Mouse (Mus musculus) lung, embryonic 14.5 days (tissue): ENCODE measurements around the gene Acot3. TPM values are rescaled to one million over a fixed set of nuclear protein-coding genes. Genes with fewer than 3 reads are reported as not detected.
A peak's percentile ranks its signal among the peaks of the same experiment; 100 is the strongest.
"Not testable (repeated sequence)": the region's sequence is repeated elsewhere in the genome, so short reads cannot be mapped to it uniquely, and the experiment has no call there.

Experiments
- ATAC-seq: fragments of 200-750 bp; cut with Nextera tagmentation; 2 replicates; pipeline ENCODE4 v1.8.0; 2017; ENCODE audit warnings: mild to moderate bottlenecking, moderate TSS enrichment, moderate library complexity; ENCODE audit not compliant: insufficient read depth
- DNase-seq: peaks from one replicate; pipeline ENCODE4 v3.0.0-alpha.2; 2015
- H3K27ac ChIP-seq: fragments of 300-500 bp; sonication (generic); 2 replicates; pipeline ENCODE4 v1.5.1; 2014; ENCODE audit warnings: low read depth, mild to moderate bottlenecking, moderate library complexity
- H3K27me3 ChIP-seq: fragments of 300-500 bp; sonication (generic); 2 replicates; pipeline ENCODE4 v1.6.1; 2014; ENCODE audit warnings: low read length, control low read depth; ENCODE audit not compliant: insufficient read depth
- H3K36me3 ChIP-seq: fragments of 300-500 bp; sonication (generic); 2 replicates; pipeline ENCODE4 v1.6.1; 2014; ENCODE audit warnings: control low read depth; ENCODE audit not compliant: insufficient read depth
- H3K4me1 ChIP-seq: fragments of 300-500 bp; sonication (generic); 2 replicates; pipeline ENCODE4 v1.6.1; 2014; ENCODE audit warnings: antibody characterized with exemption, control low read depth; ENCODE audit not compliant: insufficient read depth
- H3K4me2 ChIP-seq: fragments of 300-500 bp; sonication (generic); 2 replicates; pipeline ENCODE4 v1.6.1; 2014; ENCODE audit warnings: mild to moderate bottlenecking
- H3K4me3 ChIP-seq: fragments of 300-500 bp; sonication (generic); 2 replicates; pipeline ENCODE4 v1.5.1; 2014; ENCODE audit warnings: low read depth, low read length
- H3K9ac ChIP-seq: fragments of 300-500 bp; sonication (generic); 2 replicates; pipeline ENCODE4 v1.6.1; 2014
- H3K9me3 ChIP-seq: fragments of 300-500 bp; sonication (generic); 2 replicates; pipeline ENCODE4 v1.6.1; 2016; ENCODE audit warnings: low read depth, low read length, control low read depth
- CTCF ChIP-seq: IDR thresholded peaks from 2 replicates; pipeline ENCODE4 v1.5.1; 2016; ENCODE audit warnings: antibody characterized with exemption, low read depth
- WGBS: fragments of 180-500 bp; shearing (Covaris S2); extraction: QIAGEN DNeasy Blood & Tissue Kit; methylation state at CpG from one replicate; pipeline ENCODE4 v1.1.7; 2014; 5-methylcytosine and 5-hydroxymethylcytosine counted together
- polyA plus RNA-seq: library from polyadenylated mRNA; unstranded; fragments of >200 nt; fragmentation: Nextera tagmentation; extraction: Ambion mirVana; gene quantifications from 2 replicates; pipeline ENCODE4 v1.2.1, GENCODE M21; 2014

The Acot3 gene
- polyA plus RNA-seq, 1 experiment from 2014 or later, result 0.14 TPM

GRCm38 (mm10) chr12:84062336-84062735, 10.4 kb downstream of the Acot3 start:
- no peak for ATAC-seq
- no peak for DNase-seq
- no peaks in the 10 kb centered on the region for H3K36me3 ChIP-seq

GRCm38 (mm10) chr12:84063228-84063627, 11.3 kb downstream of the Acot3 start:
- peak; percentile 43 for TF ChIP-seq CTCF
- Histone ChIP-seq H3K36me3 (no peaks in the 10 kb centered on the region), H3K4me1 (no peaks in the 10 kb centered on the region), H3K9me3 (no peaks in the 10 kb centered on the region), H3K4me2 (no peak overlapping the region), H3K27ac (no peak overlapping the region), H3K27me3 (no peaks in the 10 kb centered on the region), H3K4me3 (no peak overlapping the region), H3K9ac (no peak overlapping the region)
- 66% methylated on average over 5 of the region's 5 CpGs for WGBS
- ATAC-seq, result no peak
- peak; percentile 26 for DNase-seq

More at GRCm38 (mm10) chr12:84062336-84062735, 10.4 kb downstream of the Acot3 start:
- no peak for TF ChIP-seq CTCF
- no peak overlapping the region for H3K4me3 ChIP-seq
- no peak overlapping the region for H3K27ac ChIP-seq
- no peak overlapping the region for H3K9ac ChIP-seq
- no peaks in the 10 kb centered on the region for H3K9me3 ChIP-seq
- WGBS, result 90% methylated on average over 20 of the region's 20 CpGs
- H3K4me2 ChIP-seq, result no peak overlapping the region
- H3K4me1 ChIP-seq, result no peaks in the 10 kb centered on the region
- no peaks in the 10 kb centered on the region for H3K27me3 ChIP-seq

GRCm38 (mm10) chr12:84063833-84064232, 11.9 kb downstream of the Acot3 start:
- Histone ChIP-seq H3K4me3 (no peak overlapping the region), H3K4me2 (no peak overlapping the region), H3K27ac (no peak overlapping the region), H3K9ac (no peak overlapping the region), H3K4me1 (no peaks in the 10 kb centered on the region), H3K36me3 (no peaks in the 10 kb centered on the region), H3K27me3 (peaks cover 4% of the 10 kb centered on the region), H3K9me3 (no peaks in the 10 kb centered on the region)
- WGBS, result 63% methylated on average over 2 of the region's 2 CpGs
- no peak for DNase-seq
- no peak for ATAC-seq
- no peak for TF ChIP-seq CTCF

- no peak for TF ChIP-seq CTCF
- H3K36me3 ChIP-seq, result no peaks in the 10 kb centered on the region
- no peak for DNase-seq
- no peak overlapping the region for H3K27ac ChIP-seq
- no peak overlapping the region for H3K4me2 ChIP-seq
- WGBS, result 70% methylated on average over 8 of the region's 8 CpGs
- H3K9ac ChIP-seq, result no peak overlapping the region
- H3K9me3 ChIP-seq, result no peaks in the 10 kb centered on the region
- H3K4me3 ChIP-seq, result no peak overlapping the region
- peaks cover 9% of the 10 kb centered on the region for H3K27me3 ChIP-seq
- no peak for ATAC-seq
- H3K4me1 ChIP-seq, result no peaks in the 10 kb centered on the region
Observed at GRCm38 (mm10) chr12:84064621-84065020, 12.7 kb downstream of the Acot3 start.

- Histone ChIP-seq H3K4me2 (no peak overlapping the region), H3K4me1 (no peaks in the 10 kb centered on the region), H3K9me3 (no peaks in the 10 kb centered on the region), H3K27me3 (peaks cover 13% of the 10 kb centered on the region), H3K27ac (no peak overlapping the region), H3K36me3 (no peaks in the 10 kb centered on the region), H3K9ac (no peak overlapping the region), H3K4me3 (no peak overlapping the region)
- ATAC-seq, result no peak
- no peak for DNase-seq
- WGBS, result 65% methylated on average over 4 of the region's 4 CpGs
- TF ChIP-seq CTCF, result no peak
Observed at GRCm38 (mm10) chr12:84067752-84068151, 15.8 kb downstream of the Acot3 start.

GRCm38 (mm10) chr12:84068296-84068695, 16.4 kb downstream of the Acot3 start:
- no peak for DNase-seq
- TF ChIP-seq CTCF, result no peak
- H3K27ac ChIP-seq, result no peak overlapping the region
- 70% methylated on average over 8 of the region's 8 CpGs for WGBS
- no peaks in the 10 kb centered on the region for H3K36me3 ChIP-seq
- H3K4me2 ChIP-seq, result no peak overlapping the region
- H3K27me3 ChIP-seq, result peaks cover 13% of the 10 kb centered on the region
- ATAC-seq, result no peak
- H3K4me3 ChIP-seq, result no peak overlapping the region
- no peaks in the 10 kb centered on the region for H3K4me1 ChIP-seq
- H3K9ac ChIP-seq, result no peak overlapping the region
- H3K9me3 ChIP-seq, result no peaks in the 10 kb centered on the region

GRCm38 (mm10) chr12:84068986-84069385, 17.0 kb downstream of the Acot3 start, which contains the start of gene Acot5:
Gene Acot5 (plus strand): TSS chr12:84069325.
- H3K27ac ChIP-seq, result no peak within 1 kb of the TSS
- H3K4me2 ChIP-seq, result peak within 1 kb of the TSS; percentile 64
- TF ChIP-seq CTCF, result no peak
- H3K4me1 ChIP-seq, result no peaks in the 10 kb centered on the region
- no peaks in the 10 kb centered on the region for H3K9me3 ChIP-seq
- ATAC-seq (no peak), DNase-seq (no peak)
- WGBS, result 40% methylated on average over 9 of the region's 9 CpGs
- H3K9ac ChIP-seq, result no peak within 1 kb of the TSS; the same call in 1 of the 2 replicates
- peak within 1 kb of the TSS; percentile 41 for H3K4me3 ChIP-seq
- no peaks in the 10 kb centered on the region for H3K36me3 ChIP-seq
- peaks cover 13% of the 10 kb centered on the region for H3K27me3 ChIP-seq

- H3K9ac ChIP-seq, H3K4me1 ChIP-seq, H3K36me3 ChIP-seq, H3K9me3 ChIP-seq, ATAC-seq, H3K27ac ChIP-seq: not testable (repeated sequence)
- peak overlapping the region; percentile 41 for H3K4me3 ChIP-seq
- H3K4me2 ChIP-seq, result peak overlapping the region; percentile 64
- H3K27me3 ChIP-seq, result peaks cover 13% of the 10 kb centered on the region
- 1% methylated on average over 39 of the region's 52 CpGs for WGBS
- DNase-seq, result peak; percentile 26
Observed at GRCm38 (mm10) chr12:84069582-84069981, 17.6 kb downstream of the Acot3 start.
